In the genomic region with DNA sequence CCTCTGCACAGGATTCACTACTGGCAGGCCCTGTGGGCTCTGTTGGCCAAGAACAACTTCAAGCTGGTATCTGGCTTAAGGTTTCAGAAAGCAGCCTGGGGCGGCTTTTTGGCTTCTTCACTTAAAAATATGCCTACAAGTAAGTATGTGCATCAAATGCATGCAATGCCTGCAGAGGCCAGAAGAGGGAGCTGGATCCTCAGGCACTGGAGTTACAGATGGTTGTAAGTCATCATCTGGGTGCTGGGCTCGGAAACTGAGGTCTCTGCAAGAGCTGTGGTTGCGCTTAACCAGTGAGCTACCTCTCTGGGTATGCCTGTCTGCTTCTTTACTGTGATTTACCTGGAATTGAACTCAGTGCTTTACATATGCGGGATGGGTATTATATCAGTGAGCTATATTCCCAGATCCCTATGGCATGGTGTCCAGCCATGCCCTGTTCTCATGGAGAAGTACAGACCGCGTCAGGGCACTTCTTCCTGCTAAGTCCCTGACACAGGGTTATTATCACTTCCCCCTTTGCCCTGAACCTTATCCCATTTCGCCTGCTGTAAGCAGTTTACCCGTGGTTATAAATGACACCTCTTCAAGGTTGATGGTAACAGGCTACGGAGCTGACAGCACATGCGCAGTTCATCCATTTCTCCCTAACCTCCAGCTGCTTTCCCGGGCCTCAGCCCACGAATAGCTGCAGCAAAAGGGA, we compare ENCODE assay signal across 13 mouse cellular contexts. TPM values are rescaled to one million over a fixed set of nuclear protein-coding genes. Genes with fewer than 3 reads are reported as not detected.
DNase-seq lines count a peak whose midpoint lies in the region; ATAC-seq and TF ChIP-seq lines count a peak whose summit lies in the region.
"Had no signal": no experiment of that assay in that cellular context is flagged by ENCODE, and none has a peak within 500 bp of the region (broad histone marks: within the 10 kb centered on the region; RNA-seq: fewer than 3 reads in every experiment).

No protein-coding gene starts in this region.

- TF ChIP-seq POLR2A in testis, adult 2 months (IDR thresholded peaks at IDR 0.05; ENCODE audit: control insufficient read depth, low read depth, low read length), result no peak

- H3K36me3 ChIP-seq in kidney, postnatal 0 days (ENCODE audit: insufficient read depth, low read length), result no peaks in the 10 kb centered on the region
- no peaks in the 10 kb centered on the region for H3K36me3 ChIP-seq in testis, adult 2 months (ENCODE audit: control insufficient read depth, insufficient read depth, low read length)
- no peaks in the 10 kb centered on the region for H3K36me3 ChIP-seq in stomach, postnatal 0 days (ENCODE audit: control insufficient read depth, insufficient read depth, low read length)
- H3K36me3 ChIP-seq: limb, embryonic 10.5 days; neural tube, embryonic 13.5 days had no signal

- no peak for ATAC-seq in kidney, postnatal 0 days (replicated peaks; ENCODE audit: low FRiP score, low read depth)
- ATAC-seq in common myeloid progenitor, adult 5-6 weeks (replicated peaks; ENCODE audit: low read depth, poor library complexity, severe bottlenecking), result 0 out of 2 replicates have a peak, but pooled peaks have one; percentile 36
- no peak for ATAC-seq in stomach, postnatal 0 days (ENCODE audit: low FRiP score, low TSS enrichment)
- ATAC-seq in monocyte, adult 5-6 weeks (replicated peaks; ENCODE audit: insufficient number of reproducible peaks, low FRiP score, low TSS enrichment, poor library complexity, severe bottlenecking), result no peak

- no peaks in the 10 kb centered on the region for H3K9me3 ChIP-seq in kidney, postnatal 0 days (replicated peaks; ENCODE audit: low read length)
- no peaks in the 10 kb centered on the region for H3K9me3 ChIP-seq in stomach, postnatal 0 days (ENCODE audit: control insufficient read depth, low read length)
- H3K9me3 ChIP-seq: limb, embryonic 10.5 days; neural tube, embryonic 13.5 days had no signal

- no peaks in the 10 kb centered on the region for H3K27me3 ChIP-seq in kidney, postnatal 0 days (ENCODE audit: insufficient read depth, low read length)
- H3K27me3 ChIP-seq in testis, adult 2 months (ENCODE audit: control insufficient read depth, insufficient read depth, low read length), result no peaks in the 10 kb centered on the region
- H3K27me3 ChIP-seq in stomach, postnatal 0 days (ENCODE audit: control insufficient read depth, insufficient read depth, low read length), result no peaks in the 10 kb centered on the region
- H3K27me3 ChIP-seq: neural tube, embryonic 13.5 days had no signal

- DNase-seq in kidney, postnatal 0 days (ENCODE audit: low spot score), result no peak
- no peak for DNase-seq in kidney, adult 18-20 months
- no peak for DNase-seq in testis, postnatal 10 days (ENCODE audit: low spot score)
- DNase-seq in stomach, postnatal 0 days (ENCODE audit: low spot score), result no peak
- DNase-seq in gastrocnemius, postnatal 14 days, result no peak
- DNase-seq: right cerebral cortex, postnatal 25 days had no signal

- peaks cover 9% of the 10 kb centered on the region for H3K4me1 ChIP-seq in kidney, postnatal 0 days (replicated peaks; ENCODE audit: insufficient read depth, low read length)
- peaks cover 11% of the 10 kb centered on the region for H3K4me1 ChIP-seq in testis, adult 2 months (ENCODE audit: control insufficient read depth, insufficient read depth, low read length)
- H3K4me1 ChIP-seq in stomach, postnatal 0 days (replicated peaks; ENCODE audit: control insufficient read depth, insufficient read depth), result no peaks in the 10 kb centered on the region
- H3K4me1 ChIP-seq: neural tube, embryonic 13.5 days had no signal

- TF ChIP-seq CTCF in kidney, postnatal 0 days (IDR thresholded peaks at IDR 0.05; ENCODE audit: low read depth), result peak; percentile 31; the same call in 1 of the 2 replicates
- peak; percentile 63; the same call in 1 of the 2 replicates for TF ChIP-seq CTCF in testis, adult 2 months (IDR thresholded peaks at IDR 0.05; ENCODE audit: control insufficient read depth, insufficient read depth, insufficient replicate concordance, low read depth, low read length)
- peak; percentile 51 for TF ChIP-seq CTCF in stomach, postnatal 0 days (IDR thresholded peaks at IDR 0.05; ENCODE audit: low read depth)

- H3K9ac ChIP-seq in kidney, postnatal 0 days (ENCODE audit: low read depth, low read length), result no peak overlapping the region
- no peak overlapping the region for H3K9ac ChIP-seq in stomach, postnatal 0 days (ENCODE audit: low read length)
- H3K9ac ChIP-seq: hindbrain, embryonic 14.5 days; neural tube, embryonic 13.5 days had no signal

- WGBS in kidney, postnatal 0 days, result 72% methylated on average over 12 of the region's 12 CpGs
- WGBS in stomach, postnatal 0 days, result 66% methylated on average over 12 of the region's 12 CpGs

- no peak for TF ChIP-seq EP300 in stomach, postnatal 0 days (optimal IDR thresholded peaks at IDR 0.05)

- no peak overlapping the region for H3K4me3 ChIP-seq in kidney, postnatal 0 days (replicated peaks; ENCODE audit: low read depth, low read length)
- no peak overlapping the region for H3K4me3 ChIP-seq in testis, adult 2 months (ENCODE audit: control insufficient read depth, low read depth, low read length)
- no peak overlapping the region for H3K4me3 ChIP-seq in stomach, postnatal 0 days (ENCODE audit: low read depth, low read length)
- H3K4me3 ChIP-seq: limb, embryonic 10.5 days; neural tube, embryonic 13.5 days had no signal

- no peak overlapping the region for H3K27ac ChIP-seq in kidney, postnatal 0 days
- no peak overlapping the region for H3K27ac ChIP-seq in testis, adult 2 months (ENCODE audit: control insufficient read depth, insufficient read depth, low read depth, low read length)
- H3K27ac ChIP-seq in stomach, postnatal 0 days (replicated peaks), result no peak overlapping the region
- H3K27ac ChIP-seq: hindbrain, embryonic 14.5 days; limb, embryonic 10.5 days; neural tube, embryonic 13.5 days had no signal

- intact Hi-C loops in gastrocnemius, postnatal 14 days (cut with DNase I; ENCODE audit: low total_unique reads), result no loop called here

- no peak overlapping the region for H3K4me2 ChIP-seq in kidney, postnatal 0 days (ENCODE audit: low read length)
- H3K4me2 ChIP-seq in stomach, postnatal 0 days (replicated peaks; ENCODE audit: low read depth), result no peak overlapping the region
- H3K4me2 ChIP-seq: hindbrain, embryonic 14.5 days; midbrain, embryonic 11.5 days; neural tube, embryonic 13.5 days had no signal

RNA-seq across cellular contexts. Expression of gene Slc46a3, which starts 16.3 kb away (rescaled TPM):
- 2.9 and 3.0 TPM in 2 replicates for polyA plus RNA-seq in kidney, postnatal 0 days (2015; fragmentation: Nextera tagmentation; extraction: Ambion mirVana)
- polyA plus RNA-seq in testis, adult 2 months (2012; rRNA removed), result 3.2 and 6.4 TPM in 2 replicates
- 3.7 and 5.5 TPM in 2 replicates for total RNA-seq in common myeloid progenitor, adult 5-6 weeks (2017)
- polyA plus RNA-seq in stomach, postnatal 0 days (2015; fragmentation: Nextera tagmentation; extraction: Ambion mirVana), result 2.7 and 3.2 TPM in 2 replicates
- total RNA-seq in monocyte, adult 5-6 weeks (2017), result 62.3 to 109 TPM (median 79.3 TPM) in 3 replicates
- total RNA-seq in gastrocnemius, postnatal 14 days (2021), result 1 to 10 TPM; 5.5 to 7.9 TPM

RNA-seq across cellular contexts. Expression of gene Mtus2, which starts 46.2 kb away (rescaled TPM):
- 3.2 and 4.1 TPM in 2 replicates for polyA plus RNA-seq in kidney, postnatal 0 days (2015; fragmentation: Nextera tagmentation; extraction: Ambion mirVana)
- polyA plus RNA-seq in testis, adult 2 months (2012; rRNA removed), result 1.1 and 1.8 TPM in 2 replicates
- total RNA-seq in common myeloid progenitor, adult 5-6 weeks (2017), result 0.10 and 4.3 TPM in 2 replicates
- polyA plus RNA-seq in stomach, postnatal 0 days (2015; fragmentation: Nextera tagmentation; extraction: Ambion mirVana), result 8.3 and 12.3 TPM in 2 replicates
- total RNA-seq in monocyte, adult 5-6 weeks (2017), result 0.95 to 2.8 TPM (median 1.3 TPM) in 3 replicates
- total RNA-seq in gastrocnemius, postnatal 14 days (2021), result under 1 TPM; 0.35 to 0.73 TPM

RNA-seq across cellular contexts. Expression of gene Pomp, which starts 50.7 kb away (rescaled TPM):
- polyA plus RNA-seq in kidney, postnatal 0 days (2015; fragmentation: Nextera tagmentation; extraction: Ambion mirVana), result 521 and 525 TPM in 2 replicates
- 38.1 and 41.7 TPM in 2 replicates for polyA plus RNA-seq in testis, adult 2 months (2012; rRNA removed)
- 128 and 182 TPM in 2 replicates for total RNA-seq in common myeloid progenitor, adult 5-6 weeks (2017)
- polyA plus RNA-seq in stomach, postnatal 0 days (2015; fragmentation: Nextera tagmentation; extraction: Ambion mirVana), result 419 and 427 TPM in 2 replicates
- 117 to 137 TPM (median 124 TPM) in 3 replicates for total RNA-seq in monocyte, adult 5-6 weeks (2017)
- total RNA-seq in gastrocnemius, postnatal 14 days (2021), result 100 to 1,000 TPM; 140 to 145 TPM
